Mouse (Mus musculus) cerebellum, adult 2 months (tissue): ENCODE data around the gene Hibadh. TPM values are rescaled to one million over a fixed set of nuclear protein-coding genes. Genes with fewer than 3 reads are reported as not detected.
A peak's percentile ranks its signal among the peaks of the same experiment; 100 is the strongest.

Experiments
- DNase-seq, 2 experiments: peaks; one replicate each; pipeline ENCODE4 v3.0.0; 2021
- H3K27ac ChIP-seq: fragments of 200-500 bp; 2 replicates; pipeline ENCODE4 v1.5.1; 2012; ENCODE audit warnings: low read length, control low read depth, inconsistent platforms; ENCODE audit not compliant: insufficient read depth
- H3K27me3 ChIP-seq: fragments of 200-500 bp; 2 replicates; pipeline ENCODE4 v1.6.1; 2012; ENCODE audit warnings: inconsistent platforms, mild to moderate bottlenecking, low read length, moderate library complexity; ENCODE audit not compliant: control insufficient read depth, insufficient read depth
- H3K4me1 ChIP-seq: fragments of 200-500 bp; 2 replicates; pipeline ENCODE4 v1.6.1; 2011; ENCODE audit warnings: low read length; ENCODE audit not compliant: control insufficient read depth, insufficient read depth
- H3K4me3 ChIP-seq: fragments of 200-500 bp; replicated peaks from 2 replicates; pipeline ENCODE3; 2011; ENCODE audit warnings: mild to moderate bottlenecking, low read depth, low read length, control low read depth; ENCODE audit not compliant: insufficient read depth
- CTCF ChIP-seq: fragments of 200-500 bp; IDR thresholded peaks from 2 replicates; pipeline ENCODE4 v1.5.1; 2011; ENCODE audit warnings: low read depth, mild to moderate bottlenecking, control low read depth, low read length, moderate library complexity, borderline replicate concordance; ENCODE audit not compliant: insufficient read depth
- POLR2A ChIP-seq: fragments of 200-500 bp; IDR thresholded peaks from 2 replicates; pipeline ENCODE4 v1.6.1; 2011; ENCODE audit warnings: low read length, control low read depth, borderline replicate concordance; ENCODE audit not compliant: insufficient read depth
- WGBS: fragments of 180-500 bp; shearing (Covaris S2); methylation state at CpG from one replicate; pipeline ENCODE4 v1.1.7; 2018; 5-methylcytosine and 5-hydroxymethylcytosine counted together
- polyA plus RNA-seq: library from polyadenylated mRNA; depleted of rRNA; stranded (reverse); fragments of >200 nt; gene quantifications from 2 replicates; pipeline ENCODE4 v1.2.3, GENCODE M21; 2012

Gene Hibadh
- polyA plus RNA-seq, 1 experiment: 84.5 TPM

- Histone ChIP-seq H3K4me3 (no peak overlapping the region), H3K27ac (no peak overlapping the region), H3K4me1 (no peaks in the 10 kb centered on the region), H3K27me3 (no peaks in the 10 kb centered on the region)
- no peak for DNase-seq
- TF ChIP-seq POLR2A (no peak), CTCF (no peak)
- WGBS: 93% methylated on average over 4 of the region's 4 CpGs
Measured at GRCm38 (mm10) chr6:52581081-52581480, 59.1 kb downstream of the Hibadh start.

DNA sequence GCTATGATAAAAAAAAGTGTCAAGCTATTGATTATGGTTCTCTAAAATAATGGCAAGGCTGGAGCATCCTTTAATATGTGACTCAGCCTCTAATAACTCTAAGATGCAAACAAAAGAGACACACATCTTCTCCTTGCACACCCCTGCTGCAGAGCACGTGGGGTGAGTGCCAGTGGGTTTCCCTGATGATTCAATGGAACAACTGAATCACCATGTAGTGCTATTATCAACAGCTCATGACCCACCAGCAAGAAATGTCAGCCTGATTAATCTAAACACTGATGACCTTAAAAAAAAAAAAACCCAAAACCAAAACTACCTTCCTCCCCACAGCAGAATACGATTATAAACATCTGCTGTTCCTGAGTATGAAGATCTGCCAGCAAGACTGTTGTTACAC, 61.9 kb downstream of the Hibadh start:
- 61% methylated on average over 2 of the region's 2 CpGs for WGBS
- DNase-seq: no peak
- Histone ChIP-seq H3K4me3 (no peak overlapping the region), H3K27ac (no peak overlapping the region), H3K4me1 (no peaks in the 10 kb centered on the region), H3K27me3 (no peaks in the 10 kb centered on the region)
- TF ChIP-seq CTCF (no peak), POLR2A (no peak)

GRCm38 (mm10) chr6:52577270-52577669, 62.9 kb downstream of the Hibadh start:
- DNase-seq: peak in 1 of 2 experiments; percentile 47
- H3K4me3 ChIP-seq: no peak overlapping the region
- 25% methylated on average over 4 of the region's 4 CpGs for WGBS
- H3K4me1 ChIP-seq: no peaks in the 10 kb centered on the region
- TF ChIP-seq CTCF (peak; percentile 28; the same call in 1 of the 2 replicates), POLR2A (no peak)
- H3K27ac ChIP-seq: no peak overlapping the region
- no peaks in the 10 kb centered on the region for H3K27me3 ChIP-seq

- H3K27ac ChIP-seq: no peak overlapping the region
- WGBS: 78% methylated on average over 6 of the region's 6 CpGs
- no peak for TF ChIP-seq CTCF
- no peak for TF ChIP-seq POLR2A
- no peaks in the 10 kb centered on the region for H3K27me3 ChIP-seq
- no peak for DNase-seq
- no peaks in the 10 kb centered on the region for H3K4me1 ChIP-seq
- no peak overlapping the region for H3K4me3 ChIP-seq
Measured at GRCm38 (mm10) chr6:52568706-52569105, 71.5 kb downstream of the Hibadh start.

DNA sequence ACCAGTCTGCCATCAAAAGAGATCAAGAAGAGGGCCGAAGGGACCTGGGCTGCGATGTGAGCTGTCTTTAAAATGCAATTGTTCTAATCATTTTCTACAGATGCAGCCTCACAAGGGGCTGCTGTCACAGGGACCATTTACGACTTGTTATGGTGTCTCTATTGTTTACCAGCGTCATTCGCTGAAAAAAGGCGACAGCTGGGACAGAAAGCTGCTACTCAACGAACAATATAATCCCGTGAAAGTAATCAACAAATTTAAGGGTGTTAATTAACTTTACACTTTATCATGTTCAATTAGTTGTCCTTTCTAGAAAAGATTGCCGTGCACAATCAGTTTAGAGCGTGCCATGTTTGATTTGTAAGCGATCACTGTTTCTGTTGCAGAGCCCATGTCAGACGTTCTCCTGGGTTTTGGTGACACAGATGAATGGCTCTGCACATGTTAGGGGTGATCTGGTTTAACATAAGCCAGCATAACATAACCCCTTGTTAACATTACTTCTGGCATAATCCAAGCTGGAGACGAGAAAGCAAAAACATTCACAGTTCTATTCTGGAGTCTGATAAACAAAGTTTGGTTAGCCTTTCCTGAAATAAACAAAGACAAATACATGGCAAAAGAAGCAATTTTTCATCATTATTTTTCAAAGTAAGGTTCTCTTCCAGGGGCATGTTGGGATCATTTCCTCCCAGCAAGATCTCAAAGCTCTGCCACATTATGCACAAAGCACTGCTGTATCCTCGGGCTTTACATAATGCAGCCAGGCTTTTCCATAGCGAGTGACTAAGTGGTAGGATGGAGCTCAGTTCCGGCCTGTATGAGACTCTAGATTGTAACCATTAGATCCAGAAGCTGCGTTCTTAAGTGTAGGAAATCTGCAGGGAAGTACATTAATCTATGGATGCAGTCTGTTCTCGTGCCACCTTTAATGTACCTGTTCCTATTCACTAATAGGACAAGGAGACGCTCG, 72.6 kb downstream of the Hibadh start:
- WGBS: 76% methylated on average over 20 of the region's 20 CpGs
- no peak for TF ChIP-seq CTCF
- TF ChIP-seq POLR2A: no peak
- no peaks in the 10 kb centered on the region for H3K27me3 ChIP-seq
- H3K27ac ChIP-seq: no peak overlapping the region
- DNase-seq: no peak
- H3K4me1 ChIP-seq: no peaks in the 10 kb centered on the region
- H3K4me3 ChIP-seq: no peak overlapping the region

DNA sequence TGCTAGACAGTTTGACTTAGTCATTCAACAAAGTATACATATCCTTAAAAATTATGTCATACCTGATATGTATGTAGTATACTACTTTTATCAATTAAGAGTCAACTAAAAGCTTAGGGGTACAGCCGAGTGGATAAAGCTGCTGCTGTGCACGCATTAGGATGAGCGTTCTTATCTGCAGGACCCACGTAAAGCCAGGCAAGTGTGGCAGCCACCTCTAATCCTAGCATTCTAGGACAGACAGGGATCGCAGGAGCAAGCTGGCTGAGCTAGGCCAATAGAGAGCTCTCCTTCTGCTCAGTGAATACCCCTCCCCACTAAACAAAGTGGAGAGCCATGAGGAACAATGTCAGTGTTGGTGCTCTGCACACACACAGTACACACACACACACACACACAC, 75.0 kb downstream of the Hibadh start:
- no peak overlapping the region for H3K4me3 ChIP-seq
- TF ChIP-seq POLR2A (no peak), CTCF (no peak)
- H3K27me3 ChIP-seq: no peaks in the 10 kb centered on the region
- 92% methylated on average over 5 of the region's 5 CpGs for WGBS
- no peaks in the 10 kb centered on the region for H3K4me1 ChIP-seq
- no peak overlapping the region for H3K27ac ChIP-seq
- no peak for DNase-seq

DNA sequence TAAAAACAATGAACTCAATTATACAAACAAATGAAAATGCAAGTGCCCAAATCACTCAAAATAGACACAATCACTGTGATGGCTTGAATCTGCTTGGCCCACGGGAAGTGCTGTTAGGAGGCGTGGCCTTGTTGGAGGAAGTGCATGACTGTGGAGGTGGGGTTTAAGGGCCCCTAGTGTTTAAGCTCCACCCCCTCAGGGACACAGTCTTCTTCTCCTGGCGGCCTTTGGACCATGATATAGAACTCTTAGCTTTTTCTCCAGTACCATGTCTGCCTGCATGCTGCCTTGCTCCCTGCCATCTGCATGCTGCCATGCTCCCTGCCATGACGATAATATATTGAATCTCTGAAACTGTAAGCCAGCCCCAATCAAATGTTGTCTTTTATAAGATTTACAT, 77.2 kb downstream of the Hibadh start:
- DNase-seq: no peak
- Histone ChIP-seq H3K27me3 (no peaks in the 10 kb centered on the region), H3K4me3 (no peak overlapping the region), H3K4me1 (no peaks in the 10 kb centered on the region), H3K27ac (no peak overlapping the region)
- 92% methylated on average over 4 of the region's 4 CpGs for WGBS
- no peak for TF ChIP-seq POLR2A
- no peak for TF ChIP-seq CTCF

DNA sequence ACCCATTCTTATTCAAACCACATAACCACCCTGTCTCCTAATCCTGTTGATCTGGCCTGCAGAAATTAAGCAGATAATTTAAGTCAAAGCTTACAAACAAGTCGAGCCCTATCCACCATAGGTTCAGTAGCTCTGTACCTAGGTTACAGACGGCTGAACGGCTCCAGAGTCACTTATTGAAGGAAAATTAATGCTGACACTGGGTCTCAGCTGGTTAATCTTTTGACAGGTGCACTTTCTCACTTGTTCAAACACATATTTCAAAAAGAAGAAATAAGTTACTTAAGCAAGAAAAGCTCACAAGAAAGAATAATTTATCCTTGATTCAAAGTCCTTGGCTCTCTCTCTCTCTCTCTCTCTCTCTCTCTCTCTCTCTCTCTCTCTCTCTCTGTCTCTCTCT, 81.1 kb downstream of the Hibadh start:
- no peak for DNase-seq
- WGBS: 81% methylated on average over 3 of the region's 3 CpGs
- TF ChIP-seq CTCF: no peak
- no peaks in the 10 kb centered on the region for H3K27me3 ChIP-seq
- no peak overlapping the region for H3K4me3 ChIP-seq
- H3K4me1 ChIP-seq: no peaks in the 10 kb centered on the region
- no peak overlapping the region for H3K27ac ChIP-seq
